Mouse (Mus musculus) MEL (cell line): ENCODE measurements around the gene Plcg2. TPM values are rescaled to one million over a fixed set of nuclear protein-coding genes. Genes with fewer than 3 reads are reported as not detected.

Source experiments
- DNase-seq: peaks from one replicate; pipeline ENCODE4 v3.0.0; 2011; ENCODE audit warnings: low read depth, low spot score
- H3K27ac ChIP-seq: 2 replicates; pipeline ENCODE4 v1.5.1; 2012; ENCODE audit warnings: low read depth, mild to moderate bottlenecking, control low read depth, low read length, moderate library complexity; ENCODE audit not compliant: control insufficient read depth
- H3K27me3 ChIP-seq, 2 experiments: fragments of 150-350 bp in 1 of 2; sonication (generic) in 1 of 2; 2 replicates each; pipeline ENCODE4 v1.6.1; 2012; ENCODE audit warnings: low read length in 2 of 2, mild to moderate bottlenecking in 2 of 2, improper control_type of control experiment in 1 of 2, moderate library complexity in 1 of 2; ENCODE audit not compliant: insufficient read depth in 2 of 2, control insufficient read depth in 1 of 2
- H3K36me3 ChIP-seq, 2 experiments: 2 replicates each; pipeline ENCODE4 v1.6.1; 2012 to 2014; ENCODE audit warnings: low read length in 2 of 2, improper control_type of control experiment in 1 of 2, inconsistent platforms in 1 of 2, mild to moderate bottlenecking in 1 of 2; ENCODE audit not compliant: insufficient read depth in 2 of 2, control insufficient read depth in 1 of 2
- H3K4me1 ChIP-seq, 2 experiments: fragments of 150-350 bp in 1 of 2; sonication (generic) in 1 of 2; 2 replicates each; pipeline ENCODE4 v1.6.1; 2012; ENCODE audit warnings: low read length in 2 of 2, improper control_type of control experiment in 1 of 2, mild to moderate bottlenecking in 1 of 2; ENCODE audit not compliant: insufficient read depth in 2 of 2, control insufficient read depth in 1 of 2
- H3K4me3 ChIP-seq, 2 experiments: fragments of 150-350 bp in 1 of 2; sonication (generic) in 1 of 2; 2 replicates each; pipeline ENCODE4 v1.5.1; 2012; ENCODE audit warnings: low read depth in 2 of 2, low read length in 2 of 2, mild to moderate bottlenecking in 2 of 2, moderate library complexity in 2 of 2, control low read depth in 1 of 2, improper control_type of control experiment in 1 of 2; ENCODE audit not compliant: control insufficient read depth in 1 of 2, insufficient read depth in 1 of 2
- H3K79me2 ChIP-seq: 2 replicates; pipeline ENCODE4 v1.6.1; 2012; ENCODE audit warnings: mild to moderate bottlenecking, low read length, moderate library complexity; ENCODE audit not compliant: control insufficient read depth, poor library complexity, insufficient read depth
- H3K9ac ChIP-seq: 2 replicates; pipeline ENCODE4 v1.6.1; 2012; ENCODE audit warnings: low read depth, mild to moderate bottlenecking, control low read depth, low read length, moderate library complexity; ENCODE audit not compliant: control insufficient read depth, poor library complexity, severe bottlenecking
- H3K9me3 ChIP-seq: fragments of 150-350 bp; sonication (generic); replicated peaks from 2 replicates; pipeline ENCODE4 v1.6.1; 2012; ENCODE audit warnings: mild to moderate bottlenecking, low read length, improper control_type of control experiment, moderate library complexity; ENCODE audit not compliant: insufficient read depth
- BHLHE40 ChIP-seq: IDR thresholded peaks from 2 replicates; pipeline ENCODE4 v1.6.1; 2012; ENCODE audit warnings: low read depth, mild to moderate bottlenecking, inconsistent platforms, low read length, improper control_type of control experiment, borderline replicate concordance
- CHD1 ChIP-seq: IDR thresholded peaks from 2 replicates; pipeline ENCODE4 v1.6.1; 2012; ENCODE audit warnings: low read depth, mild to moderate bottlenecking, inconsistent platforms, low read length, improper control_type of control experiment
- E2F4 ChIP-seq: IDR thresholded peaks from 2 replicates; pipeline ENCODE4 v1.6.1; 2011; ENCODE audit warnings: low read depth, low read length, improper control_type of control experiment, borderline replicate concordance
- ELF1 ChIP-seq: IDR thresholded peaks from 2 replicates; pipeline ENCODE4 v1.6.1; 2014; ENCODE audit warnings: low read depth, mild to moderate bottlenecking, inconsistent platforms, low read length, improper control_type of control experiment, moderate library complexity
- ETS1 ChIP-seq: IDR thresholded peaks from 2 replicates; pipeline ENCODE4 v1.6.1; 2012; ENCODE audit warnings: low read depth, mild to moderate bottlenecking, inconsistent platforms, low read length, improper control_type of control experiment, moderate library complexity
- GABPA ChIP-seq: IDR thresholded peaks from 2 replicates; pipeline ENCODE4 v1.6.1; 2012; ENCODE audit warnings: low read depth, mild to moderate bottlenecking, inconsistent platforms, low read length, improper control_type of control experiment, moderate library complexity
- KAT2A ChIP-seq: conservative IDR thresholded peaks from 2 replicates; pipeline ENCODE4 v1.6.1; 2012; ENCODE audit warnings: low read depth, low read length, improper control_type of control experiment, inconsistent platforms
- MAFK ChIP-seq: IDR thresholded peaks from 2 replicates; pipeline ENCODE4 v1.6.1; 2011; ENCODE audit warnings: low read depth, mild to moderate bottlenecking, low read length, improper control_type of control experiment, borderline replicate concordance
- MAX ChIP-seq: IDR thresholded peaks from 2 replicates; pipeline ENCODE4 v1.6.1; 2011; ENCODE audit warnings: low read length, improper control_type of control experiment
- MAZ ChIP-seq: IDR thresholded peaks from 2 replicates; pipeline ENCODE4 v1.6.1; 2012; ENCODE audit warnings: low read depth, mild to moderate bottlenecking, inconsistent platforms, low read length, improper control_type of control experiment
- RAD21 ChIP-seq: IDR thresholded peaks from 2 replicates; pipeline ENCODE4 v1.6.1; 2011; ENCODE audit warnings: mild to moderate bottlenecking, low read depth, low read length, improper control_type of control experiment
- SIN3A ChIP-seq: IDR thresholded peaks from 2 replicates; pipeline ENCODE4 v1.6.1; 2012; ENCODE audit warnings: low read length, improper control_type of control experiment, inconsistent platforms
- TAL1 ChIP-seq: IDR thresholded peaks from 2 replicates; pipeline ENCODE4 v1.6.1; 2012; ENCODE audit warnings: mild to moderate bottlenecking, inconsistent platforms, low read length, moderate library complexity, mixed read lengths
- TBP ChIP-seq: IDR thresholded peaks from 2 replicates; pipeline ENCODE4 v1.8.0; 2011; ENCODE audit warnings: low read depth, low read length, improper control_type of control experiment
- TCF12 ChIP-seq: IDR thresholded peaks from 2 replicates; pipeline ENCODE4 v1.6.1; 2014; ENCODE audit warnings: low read depth, mild to moderate bottlenecking, inconsistent platforms, low read length, improper control_type of control experiment, moderate library complexity
- UBTF ChIP-seq: IDR thresholded peaks from 2 replicates; pipeline ENCODE4 v1.6.1; 2012; ENCODE audit warnings: low read depth, mild to moderate bottlenecking, inconsistent platforms, low read length, improper control_type of control experiment, moderate library complexity, borderline replicate concordance; ENCODE audit not compliant: insufficient read depth
- USF2 ChIP-seq, 2 experiments: IDR thresholded peaks; 2 replicates each; pipeline ENCODE4 v1.6.1; 2011 to 2012; ENCODE audit warnings: improper control_type of control experiment in 2 of 2, low read length in 2 of 2, borderline replicate concordance in 1 of 2, inconsistent platforms in 1 of 2, low read depth in 1 of 2, mild to moderate bottlenecking in 1 of 2; ENCODE audit not compliant: insufficient read depth in 1 of 2
- ZMIZ1 ChIP-seq: IDR thresholded peaks from 2 replicates; pipeline ENCODE4 v1.6.1; 2012; ENCODE audit warnings: low read depth, mild to moderate bottlenecking, inconsistent platforms, low read length, improper control_type of control experiment, moderate library complexity
- polyA plus RNA-seq, 2 experiments: library from polyadenylated mRNA; stranded (reverse) in 1 of 2; unstranded in 1 of 2; fragments of >175 nt in 1 of 2; fragments of >200 nt in 1 of 2; gene quantifications; 2 replicates each; pipeline versions ENCODE4 v1.2.1 to v1.2.4; 2012; ENCODE audit warnings: low replicate concordance in 2 of 2, low read depth in 1 of 2; ENCODE audit not compliant: insufficient read length in 2 of 2, insufficient read depth in 1 of 2, missing spikeins in 1 of 2
- total RNA-seq: library from RNA; depleted of rRNA; stranded (reverse); fragments of 300-350 nt; gene quantifications from 2 replicates; pipeline ENCODE4 v1.2.3, GENCODE M21; 2012

The Plcg2 gene
- total and polyA plus RNA-seq, 3 experiments = 21.0 to 78.7 (median 23.3) TPM

DNA sequence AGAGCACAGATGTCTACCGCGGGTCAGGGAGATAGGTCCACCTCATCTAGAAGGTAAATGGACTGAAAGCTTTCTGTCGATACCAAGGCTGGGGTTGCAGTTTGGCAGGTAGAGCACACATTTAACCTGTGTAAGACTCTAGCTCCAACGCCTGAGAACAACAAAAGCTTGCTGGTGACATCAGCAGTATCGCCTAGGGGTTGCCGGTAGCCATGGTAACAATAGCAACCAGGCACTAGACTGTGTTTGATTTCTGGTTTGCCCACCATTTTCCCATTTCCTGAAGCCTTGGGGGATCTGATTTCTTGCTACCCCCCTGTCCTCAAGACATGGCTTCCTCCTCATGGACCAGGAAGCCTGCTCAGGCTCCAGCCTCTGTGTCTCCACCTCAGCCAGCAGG lies 44.1 kb upstream of the Plcg2 start:
- no peak overlapping the region for H3K9ac ChIP-seq
- TF ChIP-seq TCF12 (no peak), KAT2A (no peak), TBP (no peak), MAFK (no peak), MAZ (no peak), MAX (no peak), CHD1 (no peak), USF2 (IDR thresholded peaks at IDR 0.05; ENCODE audit: borderline replicate concordance in 1 of 2, insufficient read depth in 1 of 2, low read depth in 1 of 2, low read length in 2 of 2) (no peak)
- H3K4me3 ChIP-seq = no peak overlapping the region
- H3K36me3 ChIP-seq = peaks cover 0 to 2% of the 10 kb centered on the region in 2 experiments; a peak in 1 of 4 replicates
- no peak for DNase-seq
- no peaks in the 10 kb centered on the region for H3K4me1 ChIP-seq
- H3K27me3 ChIP-seq = no peaks in the 10 kb centered on the region
- no peak overlapping the region for H3K27ac ChIP-seq
- H3K79me2 ChIP-seq = no peaks in the 10 kb centered on the region
- H3K9me3 ChIP-seq = no peaks in the 10 kb centered on the region

DNA sequence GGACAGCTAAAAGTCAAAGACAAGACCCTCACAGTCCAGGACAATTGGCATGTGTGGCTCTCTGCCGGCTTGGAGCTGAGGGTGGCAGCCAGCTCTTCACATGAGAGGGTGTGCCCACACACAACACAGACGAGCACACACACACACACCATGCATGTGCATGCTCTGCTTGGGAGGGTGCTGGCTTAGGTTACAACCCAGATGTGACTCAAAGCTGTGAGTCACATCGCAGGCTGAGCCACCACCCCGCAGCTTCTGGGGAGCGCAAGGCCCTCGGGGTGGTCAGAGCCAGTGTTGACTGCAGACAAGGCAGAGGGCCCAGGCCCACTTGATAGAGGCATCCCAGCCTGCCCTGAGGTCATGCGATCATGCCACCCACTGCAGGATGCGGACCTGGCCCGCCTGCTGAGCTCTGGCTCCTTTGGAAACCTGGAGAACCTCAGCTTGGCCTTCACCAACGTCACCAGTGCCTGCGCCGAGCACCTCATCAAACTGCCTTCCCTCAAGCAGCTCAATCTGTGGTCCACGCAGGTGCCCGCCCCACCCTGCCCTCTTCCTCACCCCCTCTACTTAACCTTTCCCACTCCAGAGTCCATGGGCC lies 43.5 kb upstream of the Plcg2 start:
- H3K27ac ChIP-seq = no peak overlapping the region
- TF ChIP-seq SIN3A (no peak), ELF1 (no peak), MAFK (no peak), E2F4 (no peak)

GRCm38 (mm10) chr8:117455701-117456100 lies 42.4 kb upstream of the Plcg2 start:
- no peak overlapping the region for H3K9ac ChIP-seq
- TF ChIP-seq GABPA (no peak), ETS1 (no peak), BHLHE40 (no peak), TAL1 (no peak), RAD21 (no peak), UBTF (no peak), ZMIZ1 (no peak), CHD1 (no peak), MAX (no peak)
- no peaks in the 10 kb centered on the region for H3K4me1 ChIP-seq
- H3K4me3 ChIP-seq = no peak overlapping the region
- H3K27me3 ChIP-seq = no peaks in the 10 kb centered on the region
- peaks cover 0 to 2% of the 10 kb centered on the region in 2 experiments; a peak in 1 of 4 replicates for H3K36me3 ChIP-seq
- H3K27ac ChIP-seq = no peak overlapping the region
- H3K79me2 ChIP-seq = no peaks in the 10 kb centered on the region
- DNase-seq = no peak
- no peaks in the 10 kb centered on the region for H3K9me3 ChIP-seq

More for the DNA sequence above, 43.5 kb upstream of the Plcg2 start:
- DNase-seq = no peak
- Histone ChIP-seq H3K4me1 (no peaks in the 10 kb centered on the region), H3K36me3 (peaks cover 0 to 2% of the 10 kb centered on the region in 2 experiments; a peak in 1 of 4 replicates), H3K79me2 (no peaks in the 10 kb centered on the region), H3K4me3 (no peak overlapping the region), H3K9ac (no peak overlapping the region), H3K27me3 (no peaks in the 10 kb centered on the region), H3K9me3 (no peaks in the 10 kb centered on the region)
